Mouse (Mus musculus) embryonic fibroblast, embryonic 13.5 days (primary cell): ENCODE measurements around the gene Prkcg. TPM values are rescaled to one million over a fixed set of nuclear protein-coding genes. Genes with fewer than 3 reads are reported as not detected.

Source experiments
- H3K27ac ChIP-seq: 2 replicates; pipeline ENCODE4 v1.5.1; 2012; ENCODE audit warnings: low read length, control low read depth, inconsistent platforms; ENCODE audit not compliant: insufficient read depth
- H3K4me1 ChIP-seq: 2 replicates; pipeline ENCODE4 v1.6.1; 2011; ENCODE audit warnings: low read length; ENCODE audit not compliant: control insufficient read depth, insufficient read depth
- H3K4me3 ChIP-seq: 2 replicates; pipeline ENCODE4 v1.5.1; 2011; ENCODE audit warnings: mild to moderate bottlenecking, control low read depth, low read length; ENCODE audit not compliant: insufficient read depth
- CTCF ChIP-seq: IDR thresholded peaks from 2 replicates; pipeline ENCODE4 v1.5.1; 2011; ENCODE audit warnings: mild to moderate bottlenecking, control low read depth, low read length, moderate library complexity, borderline replicate concordance; ENCODE audit not compliant: insufficient read depth
- POLR2A ChIP-seq: IDR thresholded peaks from 2 replicates; pipeline ENCODE4 v1.6.1; 2011; ENCODE audit warnings: low read depth, mild to moderate bottlenecking, control low read depth, low read length, moderate library complexity
- polyA plus RNA-seq: library from polyadenylated mRNA; stranded (reverse); fragments of >200 nt; gene quantifications from 2 replicates; pipeline ENCODE4 v1.2.4, GENCODE M21; 2011; ENCODE audit warnings: low read depth; ENCODE audit not compliant: missing spikeins, insufficient read length

The Prkcg gene
- polyA plus RNA-seq, 1 experiment, result 0.60 TPM

DNA sequence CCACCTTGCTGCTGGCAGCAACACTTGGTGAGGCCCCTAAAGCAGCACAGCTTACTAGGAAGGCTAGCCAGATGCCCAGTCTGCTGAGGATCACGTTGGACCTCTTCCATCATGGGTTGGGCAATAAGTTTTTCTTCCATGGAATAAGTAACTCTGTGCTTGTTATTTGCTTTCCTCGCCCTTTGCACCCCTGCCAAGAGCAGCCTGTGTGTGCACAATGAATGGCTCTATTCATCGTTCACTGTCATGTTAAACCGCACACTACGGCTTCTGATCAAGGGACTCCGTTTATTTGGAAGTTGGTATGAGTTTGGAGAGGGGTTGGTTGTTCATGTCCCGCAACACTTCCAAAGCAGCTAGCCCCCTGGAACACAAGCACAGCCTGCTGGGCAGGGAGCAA is 1.8 kb upstream of the Prkcg start:
- Histone ChIP-seq H3K4me3 (no peak overlapping the region), H3K4me1 (peaks cover 10% of the 10 kb centered on the region; the same call in 1 of the 2 replicates), H3K27ac (no peak overlapping the region)
- TF ChIP-seq CTCF (no peak), POLR2A (no peak)

DNA sequence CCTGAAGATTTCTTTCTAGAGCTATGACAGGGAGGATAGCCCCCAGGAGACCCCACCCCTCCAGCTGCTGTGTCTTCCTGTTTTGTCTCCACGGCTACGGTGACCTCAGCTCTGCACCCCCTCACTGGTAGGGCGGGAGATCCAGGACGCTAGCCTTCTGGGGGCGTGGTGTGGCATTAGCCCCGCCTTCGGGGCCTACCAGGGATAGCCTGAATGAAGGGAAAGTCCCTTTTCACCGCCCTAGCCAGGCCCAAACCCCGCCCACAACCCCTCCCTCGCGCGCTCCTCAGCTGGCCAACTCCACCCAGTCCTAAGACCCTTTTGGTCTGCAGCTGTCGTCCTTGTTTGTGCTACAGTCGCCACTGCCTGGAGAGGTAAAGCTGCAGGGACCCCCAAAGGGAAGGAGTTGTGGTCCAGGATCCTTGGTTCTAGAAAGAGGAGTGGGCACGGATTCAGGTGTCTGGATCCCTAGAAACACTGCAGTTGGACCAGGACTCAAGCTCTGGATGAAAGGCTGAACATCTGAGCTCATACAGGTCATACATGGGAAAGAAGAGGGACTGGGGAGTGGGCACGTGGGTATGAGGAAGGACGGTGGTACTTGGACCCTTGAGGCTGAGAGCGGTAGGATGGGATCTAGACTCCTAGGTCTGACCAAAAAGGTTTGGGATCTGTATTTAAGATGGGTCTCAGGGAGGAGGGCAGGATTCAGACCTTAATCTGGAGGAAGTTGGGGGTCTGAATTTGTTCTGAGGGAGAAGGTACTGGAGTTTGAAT is 1.5 kb downstream of the Prkcg start:
- Histone ChIP-seq H3K4me1 (peaks cover 12% of the 10 kb centered on the region; the same call in 1 of the 2 replicates), H3K4me3 (peak overlapping the region; percentile 86), H3K27ac (peak overlapping the region; percentile 93)
- TF ChIP-seq POLR2A (peak; percentile 95), CTCF (no peak)

DNA sequence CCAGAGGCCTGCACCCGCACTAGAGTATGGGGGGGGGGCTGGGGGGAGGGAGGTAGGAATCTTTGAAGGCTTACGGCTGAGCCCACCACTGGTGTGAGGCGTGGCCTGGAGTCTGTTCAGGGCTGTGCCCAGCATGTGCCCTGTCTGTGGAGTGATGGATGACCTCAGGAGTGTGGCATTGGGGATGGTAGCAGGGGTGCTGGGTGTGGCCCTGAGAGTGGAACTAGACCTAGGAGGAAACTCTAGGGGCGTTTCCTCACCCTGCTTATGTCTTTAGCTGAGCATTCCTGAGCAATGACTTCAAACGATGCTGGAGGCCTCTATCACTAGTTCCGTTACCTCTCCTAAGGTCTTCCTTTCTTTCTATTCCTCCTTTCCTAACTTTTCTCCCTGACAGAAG is 2.2 kb downstream of the Prkcg start:
- Histone ChIP-seq H3K27ac (peak overlapping the region; percentile 93), H3K4me1 (peaks cover 14% of the 10 kb centered on the region; the same call in 1 of the 2 replicates), H3K4me3 (peak overlapping the region; percentile 86)
- TF ChIP-seq POLR2A, result peak; percentile 67; the same call in 1 of the 2 replicates
- no peak for TF ChIP-seq CTCF

DNA sequence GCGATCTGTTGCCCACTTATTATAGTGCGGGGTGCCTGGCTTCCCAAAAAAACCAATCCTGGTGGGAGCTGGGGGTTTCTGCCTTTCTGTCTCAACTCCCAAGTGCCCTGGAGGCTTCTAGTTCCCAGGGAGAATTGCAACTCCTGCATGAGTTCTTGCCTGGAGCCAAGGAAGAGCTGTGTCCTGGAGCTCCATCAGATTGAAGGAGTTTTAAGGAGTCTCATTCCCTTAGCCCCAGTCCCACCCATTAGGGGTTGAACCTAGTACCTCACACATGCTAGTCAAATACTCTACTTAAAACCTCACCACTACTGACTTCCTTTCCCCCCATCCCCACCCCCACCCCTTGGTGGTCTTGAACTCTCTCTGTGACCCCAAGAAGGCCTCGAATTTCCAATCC is 2.8 kb downstream of the Prkcg start:
- peak overlapping the region; percentile 86 for H3K4me3 ChIP-seq
- peak; percentile 58 for TF ChIP-seq POLR2A
- no peak for TF ChIP-seq CTCF
- H3K27ac ChIP-seq, result peak overlapping the region; percentile 93
- H3K4me1 ChIP-seq, result peaks cover 17% of the 10 kb centered on the region

DNA sequence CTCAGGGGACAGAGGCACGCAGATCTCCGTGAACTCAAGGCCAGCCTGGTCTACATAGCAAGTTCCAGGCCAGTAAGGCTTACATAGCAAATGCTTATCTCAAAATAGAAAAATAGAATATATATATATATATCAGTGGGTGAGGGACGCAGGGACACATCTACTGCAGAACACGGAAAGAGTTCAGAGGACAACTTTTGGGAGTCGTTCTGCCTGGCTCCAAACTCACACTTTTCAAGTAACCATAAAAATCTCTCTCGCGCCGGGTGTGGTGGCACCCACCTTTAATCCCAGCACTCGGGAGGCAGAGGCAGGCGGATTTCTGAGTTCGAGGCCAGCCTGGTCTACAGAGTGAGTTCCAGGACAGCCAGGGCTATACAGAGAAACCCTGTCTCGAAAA is 3.3 kb downstream of the Prkcg start:
- H3K27ac ChIP-seq, result peak overlapping the region; percentile 93
- H3K4me3 ChIP-seq, result peak overlapping the region; percentile 86
- H3K4me1 ChIP-seq, result peaks cover 19% of the 10 kb centered on the region

- peak overlapping the region; percentile 64 for H3K4me3 ChIP-seq
- H3K27ac ChIP-seq, result peak overlapping the region; percentile 57
- no peak for TF ChIP-seq CTCF
- peak; percentile 46 for TF ChIP-seq POLR2A
- peaks cover 16% of the 10 kb centered on the region for H3K4me1 ChIP-seq
Observed at GRCm38 (mm10) chr7:3292791-3293190, 3.8 kb downstream of the Prkcg start.

- Histone ChIP-seq H3K4me3 (no peak overlapping the region), H3K4me1 (peaks cover 12% of the 10 kb centered on the region), H3K27ac (no peak overlapping the region)
- TF ChIP-seq CTCF (no peak), POLR2A (no peak)
Observed at GRCm38 (mm10) chr7:3294794-3295193, 5.8 kb downstream of the Prkcg start.

DNA sequence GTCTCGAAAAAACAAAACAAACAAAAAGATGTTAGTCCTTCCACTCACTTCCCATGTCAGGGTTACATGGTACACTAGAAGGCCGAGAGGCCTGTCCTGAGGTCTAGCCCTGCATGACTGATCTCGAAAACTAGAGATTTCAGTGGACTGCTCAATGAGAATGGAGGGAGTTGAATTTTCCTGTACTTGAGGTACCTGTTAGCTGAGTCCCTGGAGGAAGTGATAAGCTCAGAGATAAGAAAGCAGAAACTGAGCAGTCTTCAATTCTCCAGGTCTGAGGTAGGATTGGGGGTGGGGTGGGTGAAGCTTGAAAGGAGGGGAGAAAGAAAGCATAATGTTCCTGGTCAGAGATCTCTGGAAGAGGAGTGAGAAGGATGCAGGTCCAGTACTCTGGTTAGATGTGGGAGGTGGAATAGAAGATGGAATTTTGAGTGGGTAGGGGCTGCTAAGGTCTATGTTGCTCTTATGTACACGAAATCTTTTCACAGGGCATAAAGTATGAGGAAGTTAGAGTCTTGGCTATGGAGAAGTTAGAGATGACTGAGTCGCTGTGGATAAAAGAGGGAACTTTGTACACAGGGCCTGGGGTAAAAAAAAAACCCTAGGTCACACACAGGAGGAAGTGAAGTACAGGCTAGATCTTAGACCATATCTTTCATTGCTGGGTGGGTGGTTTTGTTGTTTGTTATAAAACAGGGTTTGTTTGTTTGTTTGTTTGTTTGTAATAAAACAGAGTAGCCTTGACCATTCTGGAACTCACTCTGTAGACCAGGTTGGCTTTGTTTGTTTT is 6.5 kb downstream of the Prkcg start:
- Histone ChIP-seq H3K4me3 (peak overlapping the region; percentile 4), H3K27ac (no peak overlapping the region), H3K4me1 (peaks cover 10% of the 10 kb centered on the region)
- no peak for TF ChIP-seq POLR2A
- no peak for TF ChIP-seq CTCF

DNA sequence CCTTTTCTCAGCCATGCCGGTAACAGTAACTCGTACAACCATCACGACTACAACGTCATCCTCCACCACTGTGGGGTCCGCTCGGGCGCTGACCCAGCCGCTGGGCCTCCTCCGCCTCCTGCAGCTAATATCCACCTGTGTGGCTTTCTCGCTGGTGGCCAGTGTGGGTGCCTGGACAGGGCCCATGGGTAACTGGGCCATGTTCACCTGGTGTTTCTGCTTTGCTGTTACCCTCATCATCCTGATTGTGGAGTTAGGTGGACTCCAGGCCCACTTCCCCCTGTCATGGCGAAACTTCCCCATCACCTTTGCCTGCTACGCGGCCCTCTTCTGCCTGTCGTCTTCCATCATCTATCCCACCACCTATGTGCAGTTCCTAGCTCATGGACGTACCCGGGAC is 7.7 kb downstream of the Prkcg start:
- TF ChIP-seq POLR2A (no peak), CTCF (no peak)
- Histone ChIP-seq H3K27ac (no peak overlapping the region), H3K4me3 (no peak overlapping the region), H3K4me1 (peaks cover 15% of the 10 kb centered on the region)
